Mouse (Mus musculus): ENCODE data around the gene Pcdh8.

The Pcdh8 gene

GRCm38 (mm10) chr14:79771094-79771535 lies at the start of gene Pcdh8:
Pcdh8 (minus strand) TSS chr14:79771312.
- peak; percentile 54 for DNase-seq

GRCm38 (mm10) chr14:79814709-79815108 lies 43.6 kb upstream of the Pcdh8 start:
- no peak for DNase-seq

GRCm38 (mm10) chr14:79814084-79814483 lies 43.0 kb upstream of the Pcdh8 start:
- DNase-seq: no peak

GRCm38 (mm10) chr14:79793179-79793578 lies 22.1 kb upstream of the Pcdh8 start:
- no peak for DNase-seq

GRCm38 (mm10) chr14:79789535-79789934 lies 18.4 kb upstream of the Pcdh8 start:
- no peak for DNase-seq

- DNase-seq: no peak
Measured at GRCm38 (mm10) chr14:79788656-79789204, 17.6 kb upstream of the Pcdh8 start.

- DNase-seq: no peak
Measured at GRCm38 (mm10) chr14:79787918-79788317, 16.8 kb upstream of the Pcdh8 start.

- no peak for DNase-seq
Measured at GRCm38 (mm10) chr14:79785400-79785799, 14.3 kb upstream of the Pcdh8 start.

- DNase-seq: no peak
Measured at GRCm38 (mm10) chr14:79780889-79781288, 9.8 kb upstream of the Pcdh8 start.

- DNase-seq: no peak
Measured at GRCm38 (mm10) chr14:79780332-79780731, 9.2 kb upstream of the Pcdh8 start.

- DNase-seq: no peak
Measured at GRCm38 (mm10) chr14:79779841-79780240, 8.7 kb upstream of the Pcdh8 start.

- no peak for DNase-seq
Measured at GRCm38 (mm10) chr14:79773425-79774391, 2.6 kb upstream of the Pcdh8 start.

GRCm38 (mm10) chr14:79771802-79772511 lies 845 bp upstream of the Pcdh8 start:
- DNase-seq: no peak

GRCm38 (mm10) chr14:79770306-79771093 lies 612 bp downstream of the Pcdh8 start:
- no peak for DNase-seq

GRCm38 (mm10) chr14:79769618-79770017 lies 1.5 kb downstream of the Pcdh8 start:
- DNase-seq: peak; percentile 69

GRCm38 (mm10) chr14:79768996-79769395 lies 2.1 kb downstream of the Pcdh8 start:
- DNase-seq: no peak

- DNase-seq: no peak
Measured at GRCm38 (mm10) chr14:79768076-79768830, 2.9 kb downstream of the Pcdh8 start.

- no peak for DNase-seq
Measured at GRCm38 (mm10) chr14:79767601-79768000, 3.5 kb downstream of the Pcdh8 start.

GRCm38 (mm10) chr14:79765196-79765765 lies 5.8 kb downstream of the Pcdh8 start:
- no peak for DNase-seq

GRCm38 (mm10) chr14:79754601-79755222 lies 16.4 kb downstream of the Pcdh8 start:
- DNase-seq: no peak

GRCm38 (mm10) chr14:79754157-79754556 lies 17.0 kb downstream of the Pcdh8 start:
- DNase-seq: no peak

Measured in kidney, adult 11 months (tissue).